Mouse (Mus musculus) CH12.LX (cell line): ENCODE results near the gene Hpn. TPM values are rescaled to one million over a fixed set of nuclear protein-coding genes. Genes with fewer than 3 reads are reported as not detected.

ENCODE experiments used
- DNase-seq: peaks from one replicate; pipeline ENCODE4 v3.0.0-alpha.2; 2013; ENCODE audit errors: extremely low read depth
- H3K27ac ChIP-seq: 2 replicates; pipeline ENCODE4 v1.5.1; 2012; ENCODE audit warnings: low read depth, mild to moderate bottlenecking, control low read depth, moderate library complexity; ENCODE audit not compliant: insufficient read depth
- H3K27me3 ChIP-seq: replicated peaks from 2 replicates; pipeline ENCODE3; 2012; ENCODE audit warnings: inconsistent platforms
- H3K36me3 ChIP-seq, 2 experiments: replicated peaks in 1 of 2; 2 replicates each; pipeline versions ENCODE3 to v1.6.1; 2012; ENCODE audit warnings: inconsistent platforms in 1 of 2, low read length in 1 of 2, mild to moderate bottlenecking in 1 of 2, mixed read lengths in 1 of 2, moderate library complexity in 1 of 2; ENCODE audit not compliant: control insufficient read depth in 1 of 2, insufficient read depth in 1 of 2
- H3K4me1 ChIP-seq, 2 experiments: 2 replicates each; pipeline ENCODE4 v1.6.1; 2012; ENCODE audit warnings: inconsistent platforms in 1 of 2, moderate library complexity in 1 of 2; ENCODE audit not compliant: insufficient read depth in 2 of 2, control insufficient read depth in 1 of 2
- H3K4me2 ChIP-seq: 2 replicates; pipeline ENCODE4 v1.6.1; 2012; ENCODE audit warnings: low read depth, mild to moderate bottlenecking, control low read depth; ENCODE audit not compliant: poor library complexity, insufficient read depth, severe bottlenecking
- H3K4me3 ChIP-seq, 3 experiments: fragments of 150-350 bp in 1 of 3; sonication (generic) in 1 of 3; replicated peaks in 1 of 3; 2 replicates each; pipeline versions ENCODE3 to v1.5.1; 2011 to 2012; ENCODE audit warnings: low read depth in 2 of 3, low read length in 2 of 3, mild to moderate bottlenecking in 2 of 3, moderate library complexity in 2 of 3, control low read depth in 1 of 3, improper control_type of control experiment in 1 of 3, inconsistent platforms in 1 of 3, mixed read lengths in 1 of 3; ENCODE audit not compliant: poor library complexity in 1 of 3
- H3K79me2 ChIP-seq: replicated peaks from 2 replicates; pipeline ENCODE4 v1.6.1; 2012; ENCODE audit warnings: mild to moderate bottlenecking, moderate library complexity; ENCODE audit not compliant: control insufficient read depth, poor library complexity, insufficient read depth, severe bottlenecking; ENCODE audit errors: extremely low read depth
- H3K9ac ChIP-seq: 2 replicates; pipeline ENCODE4 v1.6.1; 2012; ENCODE audit warnings: low read depth, mild to moderate bottlenecking, control low read depth, moderate library complexity; ENCODE audit not compliant: insufficient read depth
- H3K9me3 ChIP-seq: replicated peaks from 2 replicates; pipeline ENCODE3; 2012; ENCODE audit warnings: low read length, inconsistent platforms, mixed read lengths
- BHLHE40 ChIP-seq: IDR thresholded peaks from 2 replicates; pipeline ENCODE4 v1.6.1; 2011; ENCODE audit warnings: mild to moderate bottlenecking, low read depth, low read length, improper control_type of control experiment
- CTCF ChIP-seq, 2 experiments: IDR thresholded peaks in 1 of 2; conservative IDR thresholded peaks in 1 of 2; 2 replicates each; pipeline ENCODE4 v1.5.1; 2011 to 2012; ENCODE audit warnings: low read depth in 2 of 2, low read length in 2 of 2, improper control_type of control experiment in 1 of 2, inconsistent platforms in 1 of 2, mild to moderate bottlenecking in 1 of 2, moderate library complexity in 1 of 2
- ELF1 ChIP-seq: IDR thresholded peaks from 2 replicates; pipeline ENCODE4 v1.6.1; 2014; ENCODE audit warnings: low read depth, mild to moderate bottlenecking, inconsistent platforms, low read length, improper control_type of control experiment
- IRF4 ChIP-seq: IDR thresholded peaks from 2 replicates; pipeline ENCODE4 v1.6.1; 2014; ENCODE audit warnings: low read depth, mild to moderate bottlenecking, inconsistent platforms, low read length, improper control_type of control experiment
- MXI1 ChIP-seq: IDR thresholded peaks from 2 replicates; pipeline ENCODE4 v1.6.1; 2011; ENCODE audit warnings: mild to moderate bottlenecking, low read depth, low read length, improper control_type of control experiment
- MYC ChIP-seq: IDR thresholded peaks from 2 replicates; pipeline ENCODE4 v1.6.1; 2011; ENCODE audit warnings: low read depth, mild to moderate bottlenecking, improper control_type of control experiment, low read length
- NRF1 ChIP-seq: IDR thresholded peaks from 2 replicates; pipeline ENCODE4 v1.6.1; 2014; ENCODE audit warnings: low read depth, mild to moderate bottlenecking, inconsistent platforms, low read length, improper control_type of control experiment, moderate library complexity
- RAD21 ChIP-seq: IDR thresholded peaks from 2 replicates; pipeline ENCODE4 v1.6.1; 2011; ENCODE audit warnings: low read depth, mild to moderate bottlenecking, low read length, improper control_type of control experiment, moderate library complexity
- RCOR1 ChIP-seq: conservative IDR thresholded peaks from 2 replicates; pipeline ENCODE4 v1.6.1; 2012; ENCODE audit warnings: low read depth, mild to moderate bottlenecking, inconsistent platforms, low read length, improper control_type of control experiment
- USF1 ChIP-seq: IDR thresholded peaks from 2 replicates; pipeline ENCODE4 v1.6.1; 2014; ENCODE audit warnings: low read depth, mild to moderate bottlenecking, inconsistent platforms, low read length, improper control_type of control experiment
- ZC3H11A ChIP-seq: IDR thresholded peaks from 2 replicates; pipeline ENCODE4 v1.6.1; 2012; ENCODE audit warnings: low read depth, mild to moderate bottlenecking, inconsistent platforms, low read length, improper control_type of control experiment
- dilution Hi-C: fragments of 300-500 bp; cut with MboI; formaldehyde crosslinking; loops from 2 replicates; pipeline ENCODE4 v1.14.3; 2020; ENCODE audit warnings: low sequenced_read_pairs; ENCODE audit not compliant: extremely low pct_unique_long_range_greater_than_20kb, extremely low pct_ligation_motif_present
- in situ Hi-C: fragments of 300-500 bp; cut with MboI; formaldehyde crosslinking; loops from 3 replicates; pipeline ENCODE4 v1.14.3; 2019; ENCODE audit warnings: low sequenced_read_pairs, low pct_ligation_motif_present, low pct_unique_long_range_greater_than_20kb, mixed read lengths
- polyA plus RNA-seq: library from polyadenylated mRNA; unstranded; fragments of >175 nt; gene quantifications from 2 replicates; pipeline ENCODE4 v1.2.1, GENCODE M21; 2012; ENCODE audit warnings: low read depth; ENCODE audit not compliant: insufficient read length
- total RNA-seq, 2 experiments: library from RNA; depleted of rRNA; stranded (reverse); fragments of 300-350 nt in 1 of 2; fragments of >200 nt in 1 of 2; gene quantifications; 2 replicates each; pipeline ENCODE4 v1.2.3; 2012 to 2014

Hpn gene
- total and polyA plus RNA-seq, 3 experiments = 3.0 to 16.7 (median 8.7) TPM

DNA sequence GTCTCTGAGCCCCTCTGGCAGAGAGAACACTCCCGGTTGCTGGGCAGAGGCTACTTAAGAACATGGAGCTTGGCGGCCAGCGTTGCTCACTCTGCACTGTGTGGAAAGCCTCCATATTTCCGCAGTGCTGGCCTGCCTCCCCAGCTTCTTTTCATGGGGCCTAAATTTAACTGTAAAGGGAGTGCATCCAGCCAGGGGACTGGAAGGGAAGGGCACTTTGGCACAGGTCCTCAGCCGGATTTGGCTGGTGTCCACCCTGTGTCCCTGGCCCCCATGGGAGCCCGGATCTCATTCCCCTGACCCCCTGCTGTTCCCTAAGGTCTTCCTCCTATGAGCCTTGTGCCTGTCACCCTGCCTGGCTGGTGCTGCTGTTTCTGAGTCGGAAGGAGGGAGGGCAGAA is 3.4 kb upstream of the Hpn start:
- dilution Hi-C loops (no loop called here), in situ Hi-C loops (no loop called here)
- DNase-seq = no peak
- no peak overlapping the region for H3K27ac ChIP-seq
- H3K27me3 ChIP-seq = no peaks in the 10 kb centered on the region
- H3K4me1 ChIP-seq = peaks cover 17 to 33% of the 10 kb centered on the region in 2 experiments
- H3K9ac ChIP-seq = no peak overlapping the region
- H3K36me3 ChIP-seq = no peaks in the 10 kb centered on the region
- H3K4me2 ChIP-seq = no peak overlapping the region
- no peak overlapping the region for H3K4me3 ChIP-seq
- H3K9me3 ChIP-seq = no peaks in the 10 kb centered on the region
- TF ChIP-seq IRF4 = no peak
- no peak for TF ChIP-seq ELF1
- TF ChIP-seq MYC = no peak
- TF ChIP-seq USF1 = no peak
- TF ChIP-seq RAD21 = no peak
- no peaks in the 10 kb centered on the region for H3K79me2 ChIP-seq

DNA sequence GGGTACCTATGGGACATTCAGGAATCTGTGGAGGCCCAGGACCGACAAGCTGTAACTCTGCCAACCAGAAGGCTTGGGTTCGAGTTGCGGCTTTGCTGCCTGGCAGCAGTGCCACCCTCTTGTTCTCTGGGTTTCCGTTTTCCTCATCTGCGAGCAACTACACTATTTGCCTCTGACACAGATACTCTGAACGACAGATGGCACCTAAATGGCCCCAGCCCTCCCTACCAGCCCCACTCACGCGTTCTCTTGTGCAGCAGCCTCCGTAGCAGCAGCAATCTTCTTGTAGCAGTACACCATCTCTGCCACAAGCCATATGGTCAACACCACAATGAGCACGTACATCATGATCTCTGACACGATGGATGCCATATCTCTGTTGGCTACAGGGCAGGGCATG is 2.4 kb upstream of the Hpn start:
- H3K36me3 ChIP-seq = no peaks in the 10 kb centered on the region
- peaks cover 20 to 37% of the 10 kb centered on the region in 2 experiments for H3K4me1 ChIP-seq
- no peak for DNase-seq
- H3K27ac ChIP-seq = no peak overlapping the region
- in situ Hi-C loops (no loop called here), dilution Hi-C loops (no loop called here)
- TF ChIP-seq ELF1 (no peak), RCOR1 (no peak), MXI1 (no peak)
- no peak overlapping the region for H3K4me3 ChIP-seq
- no peak overlapping the region for H3K9ac ChIP-seq
- H3K9me3 ChIP-seq = no peaks in the 10 kb centered on the region
- no peaks in the 10 kb centered on the region for H3K27me3 ChIP-seq
- no peaks in the 10 kb centered on the region for H3K79me2 ChIP-seq
- H3K4me2 ChIP-seq = no peak overlapping the region

DNA sequence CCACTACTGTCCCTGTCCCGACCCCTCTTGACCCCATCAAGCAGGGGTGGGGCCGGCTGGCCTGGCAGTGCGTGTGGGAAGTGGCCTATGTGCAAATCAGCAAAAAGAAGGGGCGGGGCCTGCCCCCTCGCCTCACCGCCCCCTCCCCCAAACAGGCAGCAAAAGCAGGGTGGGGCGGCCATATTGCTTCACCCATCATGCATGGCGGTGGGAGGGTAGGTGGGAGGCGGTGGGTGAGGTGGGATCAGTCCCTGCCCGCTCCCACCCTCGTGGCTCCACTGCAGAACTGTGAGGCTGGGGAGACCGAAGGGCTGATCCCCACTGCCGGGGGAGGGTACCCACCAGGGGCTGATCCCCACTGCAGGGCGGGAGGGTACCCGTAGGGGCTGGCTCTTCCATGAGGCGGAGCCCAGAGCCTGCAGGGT is 1.6 kb upstream of the Hpn start:
- DNase-seq = no peak
- TF ChIP-seq NRF1 (no peak), ZC3H11A (no peak), ELF1 (no peak), MXI1 (no peak), CTCF (conservative IDR thresholded peaks at IDR 0.05 in 1 of 2, IDR thresholded peaks at IDR 0.05 in 1 of 2; ENCODE audit: low read depth in 2 of 2, low read length in 2 of 2) (no peak), BHLHE40 (no peak)
- no peak overlapping the region for H3K4me3 ChIP-seq
- dilution Hi-C loops (no loop called here), in situ Hi-C loops (no loop called here)
- no peak overlapping the region for H3K4me2 ChIP-seq
- no peaks in the 10 kb centered on the region for H3K36me3 ChIP-seq
- H3K27ac ChIP-seq = no peak overlapping the region
- H3K27me3 ChIP-seq = no peaks in the 10 kb centered on the region
- peaks cover 24 to 42% of the 10 kb centered on the region in 2 experiments for H3K4me1 ChIP-seq
- no peaks in the 10 kb centered on the region for H3K79me2 ChIP-seq
- H3K9ac ChIP-seq = no peak overlapping the region
- no peaks in the 10 kb centered on the region for H3K9me3 ChIP-seq
